Mouse (Mus musculus) olfactory bulb, adult 2 months (tissue): ENCODE results near the gene Tomm34. TPM values are rescaled to one million over a fixed set of nuclear protein-coding genes. Genes with fewer than 3 reads are reported as not detected.
"Not testable (repeated sequence)": the region's sequence is repeated elsewhere in the genome, so short reads cannot be mapped to it uniquely, and the experiment has no call there.

ENCODE experiments used
- H3K27ac ChIP-seq: fragments of 200-500 bp; 2 replicates; pipeline ENCODE4 v1.5.1; 2012; ENCODE audit warnings: low read depth, low read length; ENCODE audit not compliant: insufficient read depth
- H3K4me1 ChIP-seq: fragments of 200-500 bp; 2 replicates; pipeline ENCODE4 v1.6.1; 2012; ENCODE audit warnings: low read length; ENCODE audit not compliant: control insufficient read depth, insufficient read depth
- H3K4me3 ChIP-seq: fragments of 200-500 bp; 2 replicates; pipeline ENCODE4 v1.5.1; 2012; ENCODE audit warnings: mild to moderate bottlenecking, low read depth, low read length, moderate library complexity; ENCODE audit not compliant: insufficient read depth
- CTCF ChIP-seq: fragments of 200-500 bp; IDR thresholded peaks from 2 replicates; pipeline ENCODE4 v1.5.1; 2012; ENCODE audit warnings: low read depth, mild to moderate bottlenecking, low read length, moderate library complexity; ENCODE audit not compliant: insufficient read depth
- POLR2A ChIP-seq: fragments of 200-500 bp; IDR thresholded peaks from 2 replicates; pipeline ENCODE4 v1.6.1; 2012; ENCODE audit warnings: mild to moderate bottlenecking, low read depth, low read length, moderate library complexity; ENCODE audit not compliant: insufficient read depth
- WGBS: fragments of 180-500 bp; shearing (Covaris S2); methylation state at CpG from one replicate; pipeline ENCODE4 v1.1.7; 2018; 5-methylcytosine and 5-hydroxymethylcytosine counted together
- polyA plus RNA-seq: library from polyadenylated mRNA; stranded (reverse); fragments of >200 nt; gene quantifications from 2 replicates; pipeline ENCODE4 v1.2.4, GENCODE M21; 2012; ENCODE audit warnings: low replicate concordance; ENCODE audit not compliant: missing spikeins, insufficient read depth, insufficient read length

The Tomm34 gene
- polyA plus RNA-seq, 1 experiment, result not detected

DNA sequence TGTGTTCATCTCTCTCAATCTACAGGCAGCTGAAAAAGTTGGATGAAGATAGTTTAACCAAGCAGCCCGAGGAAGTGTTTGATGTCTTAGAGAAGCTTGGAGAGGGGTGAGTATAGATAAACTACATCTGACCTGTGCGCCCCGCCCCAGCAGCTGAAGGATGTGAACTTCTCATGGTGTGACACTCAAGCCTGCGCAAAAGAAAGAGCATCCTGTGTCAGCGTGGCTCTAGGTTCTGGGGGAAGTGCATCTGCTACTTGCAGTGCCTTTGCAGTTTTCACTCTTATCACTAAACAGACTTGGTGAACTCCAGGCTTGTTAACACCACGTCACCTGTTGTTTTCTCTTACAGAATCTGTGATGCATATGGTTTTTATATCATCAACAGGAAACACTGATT, 8.5 kb upstream of the Tomm34 start:
- Histone ChIP-seq H3K4me3 (no peak overlapping the region), H3K4me1 (no peaks in the 10 kb centered on the region), H3K27ac (no peak overlapping the region)
- TF ChIP-seq POLR2A (no peak), CTCF (no peak)
- 91% methylated on average over 6 of the region's 6 CpGs for WGBS

DNA sequence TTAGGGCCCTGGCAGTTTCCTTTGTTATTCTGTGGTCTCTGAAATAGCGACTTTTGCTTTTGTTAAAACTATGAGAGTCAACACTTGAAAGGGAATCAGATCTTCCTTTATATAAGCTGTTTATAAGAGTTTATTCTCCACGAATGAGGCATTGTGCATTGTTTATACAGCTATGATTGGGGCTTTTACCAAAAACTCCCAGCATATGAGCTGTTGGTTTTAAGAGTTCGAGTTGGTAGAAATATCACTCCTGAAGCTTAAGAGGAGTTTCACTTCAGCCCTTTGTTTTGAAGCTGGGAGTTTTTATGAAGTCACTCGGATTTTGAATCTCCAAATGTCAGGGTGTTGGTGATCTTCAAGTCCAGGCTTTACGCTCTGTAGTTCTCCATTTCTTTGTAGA, 6.9 kb upstream of the Tomm34 start:
- Histone ChIP-seq H3K27ac (no peak overlapping the region), H3K4me1 (no peaks in the 10 kb centered on the region), H3K4me3 (no peak overlapping the region)
- 78% methylated on average over 5 of the region's 5 CpGs for WGBS
- TF ChIP-seq POLR2A (no peak), CTCF (no peak)

- WGBS, result 95% methylated on average over 8 of the region's 8 CpGs
- TF ChIP-seq CTCF (no peak), POLR2A (no peak)
Observed at GRCm38 (mm10) chr2:164076874-164077425, 6.0 kb upstream of the Tomm34 start.

DNA sequence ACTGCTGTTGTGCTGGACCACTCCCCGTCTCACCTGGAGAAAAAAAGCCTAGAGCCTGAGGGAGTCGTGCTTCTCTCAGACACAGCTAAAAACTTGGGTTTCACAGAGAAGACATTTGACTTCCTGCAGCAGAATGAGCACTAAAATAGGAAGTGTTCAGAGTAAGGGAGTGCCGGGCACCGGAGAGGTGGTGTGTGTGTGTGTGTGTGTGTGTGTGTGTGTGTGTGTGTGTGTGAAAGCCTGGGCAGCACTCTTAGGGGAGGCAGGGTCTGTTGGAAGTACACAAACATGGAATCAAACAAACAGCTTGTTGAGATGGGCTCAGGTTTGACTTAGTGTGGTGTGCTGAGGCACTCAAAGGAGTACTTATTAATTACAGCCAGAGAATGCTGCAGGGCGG, 4.1 kb upstream of the Tomm34 start:
- TF ChIP-seq CTCF (no peak), POLR2A (no peak)
- Histone ChIP-seq H3K27ac (no peak overlapping the region), H3K4me1 (no peaks in the 10 kb centered on the region), H3K4me3 (peak overlapping the region; percentile 23; the same call in 1 of the 2 replicates)
- 25% methylated on average over 5 of the region's 5 CpGs for WGBS

More at GRCm38 (mm10) chr2:164076874-164077425, 6.0 kb upstream of the Tomm34 start:
- H3K4me3 ChIP-seq, result no peak overlapping the region
- no peak overlapping the region for H3K27ac ChIP-seq
- H3K4me1 ChIP-seq, result no peaks in the 10 kb centered on the region

- TF ChIP-seq CTCF, result peak; percentile 67; the same call in 1 of the 2 replicates
- TF ChIP-seq POLR2A, result peak; percentile 98
- Histone ChIP-seq H3K4me1 (0 out of 2 replicates have a peak, but pooled peaks cover 2% of the 10 kb centered on the region), H3K4me3 (peak overlapping the region; percentile 79), H3K27ac (no peak overlapping the region)
- under 1% methylated on average over 48 of the region's 48 CpGs for WGBS
Observed at GRCm38 (mm10) chr2:164073918-164074578, 3.1 kb upstream of the Tomm34 start.

DNA sequence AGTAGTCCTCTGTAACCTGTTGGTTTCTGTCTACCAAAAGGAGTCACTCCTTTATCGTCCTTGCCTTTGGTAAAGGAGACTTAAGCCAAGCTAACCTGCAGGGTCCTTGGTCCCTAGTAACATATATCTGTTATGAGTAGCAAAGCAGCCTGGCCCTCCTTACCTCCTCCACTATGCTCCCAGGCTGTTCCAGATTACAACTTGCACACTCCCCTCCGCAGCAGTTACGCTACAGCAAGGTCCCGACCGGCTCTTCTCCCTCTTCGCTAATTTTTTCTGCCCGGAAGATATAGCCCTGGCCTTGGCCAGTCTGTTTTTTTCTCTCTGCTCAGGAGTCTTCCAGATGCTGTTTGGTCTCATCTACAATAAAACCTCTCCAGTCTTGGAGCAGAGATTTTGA, 2.2 kb upstream of the Tomm34 start:
- Histone ChIP-seq H3K4me3 (no peak overlapping the region), H3K4me1 (0 out of 2 replicates have a peak, but pooled peaks cover 2% of the 10 kb centered on the region)
- 90% methylated on average over 7 of the region's 7 CpGs for WGBS

GRCm38 (mm10) chr2:164072109-164072508, 1.1 kb upstream of the Tomm34 start:
- no peak for TF ChIP-seq POLR2A
- no peak overlapping the region for H3K27ac ChIP-seq
- H3K4me1 ChIP-seq, result 0 out of 2 replicates have a peak, but pooled peaks cover 2% of the 10 kb centered on the region
- 88% methylated on average over 2 of the region's 2 CpGs for WGBS
- H3K4me3 ChIP-seq, result no peak overlapping the region

More for the DNA sequence above, 2.2 kb upstream of the Tomm34 start:
- TF ChIP-seq CTCF (no peak), POLR2A (no peak)
- no peak overlapping the region for H3K27ac ChIP-seq

- WGBS, result 75% methylated on average over 11 of the region's 11 CpGs
- H3K27ac ChIP-seq, H3K4me1 ChIP-seq: not testable (repeated sequence)
- peak overlapping the region; percentile 83 for H3K4me3 ChIP-seq
Observed at GRCm38 (mm10) chr2:164071437-164071820, 460 bp upstream of the Tomm34 start.

GRCm38 (mm10) chr2:164070142-164070764, 716 bp downstream of the Tomm34 start, which contains the start of gene Stk4:
TSS of gene Stk4 (plus strand) at chr2:164070322.
- under 1% methylated on average over 45 of the region's 45 CpGs for WGBS
- TF ChIP-seq CTCF (no peak), POLR2A (no peak)

More at GRCm38 (mm10) chr2:164070142-164070764, 716 bp downstream of the Tomm34 start, which contains the start of gene Stk4:
- H3K4me1 ChIP-seq, result 0 out of 2 replicates have a peak, but pooled peaks cover 2% of the 10 kb centered on the region
- peak within 1 kb of the TSS; percentile 83 for H3K4me3 ChIP-seq
- H3K27ac ChIP-seq, result peak within 1 kb of the TSS; percentile 32; the same call in 1 of the 2 replicates
